Mouse (Mus musculus) midbrain, embryonic 16.5 days (tissue): ENCODE data around the gene Nhsl2. TPM values are rescaled to one million over a fixed set of nuclear protein-coding genes. Genes with fewer than 3 reads are reported as not detected.

ENCODE experiments used
- ATAC-seq: fragments of 200-750 bp; cut with Nextera tagmentation; 2 replicates; pipeline ENCODE4 v1.8.0; 2017; ENCODE audit warnings: moderate TSS enrichment
- H3K27ac ChIP-seq: fragments of 300-500 bp; sonication (generic); 2 replicates; pipeline ENCODE4 v1.5.1; 2014; ENCODE audit warnings: mild to moderate bottlenecking, low read length, mixed read lengths
- H3K27me3 ChIP-seq: fragments of 300-500 bp; sonication (generic); 2 replicates; pipeline ENCODE4 v1.6.1; 2014; ENCODE audit warnings: low read depth, low read length, mixed read lengths; ENCODE audit not compliant: control insufficient read depth, insufficient read depth
- H3K36me3 ChIP-seq: fragments of 300-500 bp; sonication (generic); 2 replicates; pipeline ENCODE4 v1.6.1; 2014; ENCODE audit warnings: mild to moderate bottlenecking, low read length, moderate library complexity, mixed read lengths; ENCODE audit not compliant: control insufficient read depth, insufficient read depth
- H3K4me1 ChIP-seq: fragments of 300-500 bp; sonication (generic); 2 replicates; pipeline ENCODE4 v1.6.1; 2014; ENCODE audit warnings: mild to moderate bottlenecking, low read length, mixed read lengths; ENCODE audit not compliant: control insufficient read depth, insufficient read depth
- H3K4me2 ChIP-seq: fragments of 300-500 bp; sonication (generic); 2 replicates; pipeline ENCODE4 v1.6.1; 2014; ENCODE audit warnings: mild to moderate bottlenecking, low read length, mixed read lengths
- H3K4me3 ChIP-seq: fragments of 300-500 bp; sonication (generic); 2 replicates; pipeline ENCODE4 v1.5.1; 2014; ENCODE audit warnings: low read depth, mild to moderate bottlenecking, low read length, moderate library complexity, mixed read lengths
- H3K9ac ChIP-seq: fragments of 300-500 bp; sonication (generic); 2 replicates; pipeline ENCODE4 v1.6.1; 2014; ENCODE audit warnings: low read depth, low read length, mixed read lengths
- H3K9me3 ChIP-seq: fragments of 300-500 bp; sonication (generic); replicated peaks from 2 replicates; pipeline ENCODE4 v1.6.1; 2014; ENCODE audit warnings: mild to moderate bottlenecking, low read length, mixed read lengths; ENCODE audit not compliant: control insufficient read depth, poor library complexity, severe bottlenecking
- WGBS: fragments of 180-500 bp; shearing (Covaris S2); extraction: QIAGEN DNeasy Blood & Tissue Kit; methylation state at CpG from one replicate; pipeline ENCODE4 v1.1.7; 2014; 5-methylcytosine and 5-hydroxymethylcytosine counted together
- polyA plus RNA-seq: library from polyadenylated mRNA; unstranded; fragments of >200 nt; fragmentation: Nextera tagmentation; extraction: Ambion mirVana; gene quantifications from 2 replicates; pipeline ENCODE4 v1.2.1, GENCODE M21; 2015

Gene Nhsl2
- polyA plus RNA-seq, 1 experiment from 2014 or later, result 6.0 TPM

DNA sequence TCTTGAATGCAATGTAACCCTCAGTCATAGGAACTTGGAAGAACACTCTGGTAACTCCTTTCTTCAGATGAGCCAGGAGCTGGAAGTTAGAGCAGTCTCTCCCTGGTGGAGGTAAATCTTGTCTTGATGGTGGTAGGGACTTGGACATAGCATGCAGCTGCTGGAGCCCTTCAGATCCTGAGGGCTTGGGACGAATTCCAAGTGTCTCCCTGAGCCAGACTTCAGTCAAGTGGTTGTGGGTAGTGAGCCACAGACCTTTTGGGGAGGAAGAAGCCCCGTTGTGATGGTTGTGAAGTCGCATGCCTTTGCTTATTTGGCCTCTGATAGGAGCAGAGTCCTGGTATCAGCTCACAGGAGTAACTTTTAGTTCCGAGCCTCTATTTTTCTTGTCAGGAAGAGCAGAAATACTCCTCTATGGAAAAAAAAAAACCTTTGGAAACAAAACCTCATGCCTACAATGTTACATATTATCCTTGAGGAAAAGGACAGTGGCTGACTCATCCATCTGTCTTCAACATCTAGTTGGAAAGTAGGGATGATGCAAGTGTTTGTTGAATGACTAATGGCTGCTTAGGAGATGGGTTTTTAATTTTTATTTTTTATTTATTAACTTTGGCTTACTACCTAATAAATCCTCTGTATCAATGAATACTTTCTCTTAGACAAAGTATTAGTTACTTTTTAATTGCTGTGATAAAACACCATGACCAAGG is 14.6 kb downstream of the Nhsl2 start:
- Histone ChIP-seq H3K4me3 (no peak overlapping the region), H3K36me3 (no peaks in the 10 kb centered on the region), H3K9me3 (no peaks in the 10 kb centered on the region), H3K9ac (no peak overlapping the region), H3K4me1 (no peaks in the 10 kb centered on the region), H3K27ac (no peak overlapping the region), H3K4me2 (no peak overlapping the region), H3K27me3 (peaks cover 4% of the 10 kb centered on the region; the same call in 1 of the 2 replicates)
- WGBS, result 76% methylated on average over 4 of the region's 4 CpGs
- no peak for ATAC-seq

DNA sequence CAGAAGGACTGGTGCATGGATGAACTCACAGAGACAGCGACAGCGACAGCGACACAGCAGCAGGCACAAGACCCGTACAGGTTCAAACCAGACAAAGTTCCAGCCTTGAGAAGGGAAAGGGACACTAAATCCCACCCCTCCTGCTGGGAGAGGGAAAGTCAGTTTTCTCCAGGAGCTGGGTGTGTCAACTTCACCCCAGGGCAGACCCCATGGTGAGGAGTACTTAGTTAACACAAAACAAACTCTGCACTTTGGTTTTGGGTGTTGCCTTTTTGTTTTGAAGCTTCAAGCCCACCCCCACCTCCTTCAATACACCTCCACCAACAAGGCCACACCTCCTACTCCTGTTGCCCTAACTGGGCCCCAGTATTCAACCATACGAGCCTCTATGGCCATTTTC is 15.6 kb downstream of the Nhsl2 start:
- Histone ChIP-seq H3K4me1 (no peaks in the 10 kb centered on the region), H3K4me3 (no peak overlapping the region), H3K9me3 (no peaks in the 10 kb centered on the region), H3K9ac (no peak overlapping the region), H3K36me3 (no peaks in the 10 kb centered on the region), H3K4me2 (no peak overlapping the region), H3K27me3 (no peaks in the 10 kb centered on the region; the same call in 1 of the 2 replicates), H3K27ac (no peak overlapping the region)
- 56% methylated on average over 5 of the region's 5 CpGs for WGBS
- ATAC-seq, result no peak

DNA sequence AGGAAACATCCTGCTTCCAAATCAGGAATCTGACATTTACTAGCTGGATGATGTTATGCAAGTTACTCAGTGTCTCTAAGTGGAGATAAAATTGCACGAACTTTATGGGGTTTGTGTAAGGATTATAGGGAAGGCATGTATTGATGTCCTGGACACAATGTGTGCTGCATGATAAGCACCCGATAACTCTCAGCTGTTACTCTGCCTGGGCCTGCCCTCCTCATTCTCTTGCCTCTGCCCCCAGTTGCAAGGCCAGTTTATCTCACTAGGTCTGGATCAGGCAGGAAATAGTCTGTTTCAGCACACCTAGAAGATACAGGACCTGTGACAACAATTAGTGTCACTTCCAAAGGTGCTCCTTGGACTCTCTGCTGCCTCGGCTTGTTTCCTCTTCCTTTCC is 25.0 kb downstream of the Nhsl2 start:
- WGBS, result 68% methylated on average over 3 of the region's 3 CpGs
- H3K27ac ChIP-seq, result no peak overlapping the region
- no peaks in the 10 kb centered on the region for H3K36me3 ChIP-seq
- no peaks in the 10 kb centered on the region for H3K9me3 ChIP-seq
- H3K9ac ChIP-seq, result no peak overlapping the region
- H3K4me1 ChIP-seq, result no peaks in the 10 kb centered on the region
- no peak overlapping the region for H3K4me2 ChIP-seq
- H3K4me3 ChIP-seq, result no peak overlapping the region
- peaks cover 8% of the 10 kb centered on the region for H3K27me3 ChIP-seq
- no peak for ATAC-seq

DNA sequence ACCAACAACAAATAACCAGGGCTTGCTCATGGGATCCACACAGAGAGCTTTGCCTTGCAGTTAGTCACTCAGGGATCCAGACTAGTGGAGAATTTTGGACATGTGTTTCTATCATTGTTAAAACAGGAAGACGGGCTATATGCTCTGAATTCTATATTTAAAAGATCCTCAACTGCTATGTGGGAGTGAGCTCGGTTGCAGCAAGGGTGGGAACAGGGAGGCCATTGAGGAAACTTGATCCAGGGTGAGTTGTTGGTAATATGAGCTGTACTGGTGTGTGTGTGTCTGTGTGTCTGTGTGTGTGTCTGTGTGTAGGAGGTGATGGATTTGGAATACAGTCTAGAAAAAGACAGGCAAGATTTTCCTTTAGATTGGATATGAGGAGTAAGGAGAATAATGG is 25.7 kb downstream of the Nhsl2 start:
- Histone ChIP-seq H3K4me2 (no peak overlapping the region), H3K27me3 (peaks cover 8% of the 10 kb centered on the region), H3K9ac (no peak overlapping the region), H3K4me3 (no peak overlapping the region), H3K9me3 (no peaks in the 10 kb centered on the region), H3K27ac (no peak overlapping the region), H3K4me1 (no peaks in the 10 kb centered on the region), H3K36me3 (no peaks in the 10 kb centered on the region)
- WGBS, result 69% methylated on average over 2 of the region's 2 CpGs
- no peak for ATAC-seq

DNA sequence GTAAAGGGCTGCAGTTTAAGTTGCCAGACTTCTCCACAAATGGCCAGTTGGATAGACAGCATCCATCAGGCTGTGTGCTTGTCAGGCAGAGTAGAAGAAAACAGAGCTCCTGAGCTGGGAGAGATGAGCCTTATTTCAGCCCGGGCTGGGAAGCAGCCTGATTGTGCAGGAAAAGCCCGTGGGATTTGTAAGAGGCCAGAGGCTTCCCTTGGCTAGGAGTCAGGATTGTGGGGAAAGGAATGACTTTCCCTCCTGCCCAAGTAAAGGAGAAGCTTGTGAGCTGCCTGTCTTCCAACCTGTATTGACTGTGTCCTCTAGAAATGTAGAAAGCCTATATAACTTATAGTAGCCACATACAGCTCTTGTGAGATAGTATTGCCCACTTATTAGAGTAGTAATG is 27.0 kb downstream of the Nhsl2 start:
- Histone ChIP-seq H3K27ac (no peak overlapping the region), H3K4me1 (no peaks in the 10 kb centered on the region), H3K4me2 (no peak overlapping the region), H3K9ac (no peak overlapping the region), H3K4me3 (no peak overlapping the region), H3K27me3 (peaks cover 8% of the 10 kb centered on the region), H3K36me3 (no peaks in the 10 kb centered on the region), H3K9me3 (no peaks in the 10 kb centered on the region)
- 70% methylated on average over 2 of the region's 2 CpGs for WGBS
- no peak for ATAC-seq

DNA sequence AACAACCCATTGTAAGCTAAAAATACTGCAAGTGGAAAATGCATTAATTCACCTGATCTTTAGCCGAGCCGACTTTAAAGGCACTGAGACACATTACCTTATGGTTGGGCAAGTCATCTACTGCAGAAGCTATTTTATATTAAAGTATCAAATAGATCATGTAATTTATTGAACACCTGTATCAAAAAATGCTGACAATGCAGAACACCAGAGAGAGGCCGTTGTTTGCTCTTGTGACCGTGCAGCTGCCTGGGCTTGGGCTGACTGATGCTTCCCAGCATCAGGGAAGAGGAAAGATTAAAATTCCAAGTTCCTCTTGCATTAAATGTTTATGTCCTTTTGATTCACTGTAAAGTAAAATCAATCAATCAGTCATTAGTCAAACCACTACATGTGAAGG is 28.7 kb downstream of the Nhsl2 start:
- no peak overlapping the region for H3K4me3 ChIP-seq
- no peak overlapping the region for H3K9ac ChIP-seq
- no peaks in the 10 kb centered on the region for H3K36me3 ChIP-seq
- WGBS, result 90% methylated on average over 4 of the region's 4 CpGs
- H3K27me3 ChIP-seq, result peaks cover 8% of the 10 kb centered on the region
- no peak for ATAC-seq
- no peak overlapping the region for H3K4me2 ChIP-seq
- H3K4me1 ChIP-seq, result no peaks in the 10 kb centered on the region
- no peaks in the 10 kb centered on the region for H3K9me3 ChIP-seq
- H3K27ac ChIP-seq, result no peak overlapping the region

DNA sequence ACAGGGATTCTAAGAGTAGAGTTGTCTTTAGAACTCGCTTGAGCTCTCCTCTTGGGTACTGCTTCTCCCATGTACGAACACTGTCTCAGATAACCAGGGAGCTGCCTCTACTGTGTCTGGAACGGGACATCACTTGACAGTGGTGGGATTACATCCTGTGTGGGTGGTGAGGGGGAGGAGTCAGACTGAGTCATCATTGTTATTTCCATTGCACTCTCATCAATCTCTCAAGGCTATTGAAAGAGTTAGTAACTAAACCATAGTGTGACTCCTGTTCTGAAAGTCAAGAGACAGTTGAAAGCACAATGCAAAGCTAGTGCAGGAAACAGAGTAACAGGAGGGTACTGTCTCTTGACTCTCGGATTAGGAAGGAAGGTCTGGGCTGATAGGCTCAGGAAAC is 29.4 kb downstream of the Nhsl2 start:
- 73% methylated on average over 4 of the region's 4 CpGs for WGBS
- Histone ChIP-seq H3K4me3 (no peak overlapping the region), H3K4me1 (no peaks in the 10 kb centered on the region), H3K27ac (no peak overlapping the region), H3K4me2 (no peak overlapping the region), H3K27me3 (peaks cover 5% of the 10 kb centered on the region), H3K9me3 (no peaks in the 10 kb centered on the region), H3K9ac (no peak overlapping the region), H3K36me3 (no peaks in the 10 kb centered on the region)
- ATAC-seq, result no peak

DNA sequence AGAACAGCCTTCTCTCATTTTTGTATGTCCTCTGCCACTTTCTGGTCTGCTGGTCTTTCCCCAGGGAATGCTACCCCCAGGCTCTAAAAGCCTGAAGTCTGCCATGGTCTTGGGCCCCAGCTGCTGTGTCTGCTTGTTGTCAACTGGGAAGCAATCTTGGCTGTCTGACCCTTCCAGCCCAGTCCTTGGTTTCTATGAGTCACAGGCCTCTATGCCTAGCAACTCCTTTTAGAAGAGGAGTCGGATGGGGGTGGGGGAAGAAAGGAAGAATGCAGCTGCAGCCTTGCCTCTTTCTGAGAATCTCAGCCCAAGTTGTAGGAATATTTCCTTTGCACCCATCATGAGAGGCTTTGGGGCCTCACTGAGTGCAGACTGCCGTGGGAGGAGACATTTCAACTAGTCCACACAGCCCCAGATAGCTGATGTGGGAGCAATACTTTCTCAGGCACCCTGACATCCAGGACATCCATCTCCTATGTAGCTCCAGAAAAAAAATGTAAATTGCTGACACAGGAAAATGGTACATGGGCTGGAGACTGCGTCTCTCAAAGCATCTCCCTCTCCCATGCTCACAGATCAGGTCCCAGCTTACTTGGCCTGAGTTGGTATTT is 33.1 kb downstream of the Nhsl2 start:
- 68% methylated on average over 3 of the region's 3 CpGs for WGBS
- H3K27ac ChIP-seq, result no peak overlapping the region
- no peaks in the 10 kb centered on the region; the same call in none of the 2 replicates for H3K27me3 ChIP-seq

DNA sequence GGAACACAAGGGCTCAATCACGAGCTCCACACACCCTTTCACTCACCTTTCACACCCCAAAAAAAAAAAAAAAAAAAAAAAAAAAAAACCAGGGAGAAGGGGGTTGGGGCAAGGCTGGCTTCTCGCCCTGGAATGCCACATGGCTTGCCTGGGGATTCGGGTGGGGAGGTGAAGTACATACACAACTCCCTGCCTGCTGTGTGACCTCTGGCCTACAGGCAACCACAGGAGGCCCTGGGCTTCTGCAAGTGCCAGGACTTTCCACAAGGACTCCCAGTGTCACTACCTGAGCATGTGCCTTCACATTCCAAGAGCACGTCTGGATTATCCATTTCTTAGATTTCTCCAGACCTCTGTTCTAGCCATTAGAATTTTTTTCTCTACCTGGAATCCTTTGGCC is 40.2 kb downstream of the Nhsl2 start:
- no peaks in the 10 kb centered on the region for H3K4me1 ChIP-seq
- H3K27ac ChIP-seq, result no peak overlapping the region
- H3K4me2 ChIP-seq, result no peak overlapping the region
- WGBS, result 42% methylated on average over 4 of the region's 4 CpGs
- no peaks in the 10 kb centered on the region for H3K36me3 ChIP-seq
- no peak overlapping the region for H3K9ac ChIP-seq
- no peak overlapping the region for H3K4me3 ChIP-seq
- no peaks in the 10 kb centered on the region; the same call in 1 of the 2 replicates for H3K27me3 ChIP-seq
- no peak for ATAC-seq
- H3K9me3 ChIP-seq, result no peaks in the 10 kb centered on the region

More for the DNA sequence above, 33.1 kb downstream of the Nhsl2 start:
- Histone ChIP-seq H3K36me3 (no peaks in the 10 kb centered on the region), H3K4me3 (no peak overlapping the region), H3K4me2 (no peak overlapping the region), H3K9ac (no peak overlapping the region), H3K4me1 (no peaks in the 10 kb centered on the region), H3K9me3 (no peaks in the 10 kb centered on the region)
- no peak for ATAC-seq
